Mouse (Mus musculus) embryonic fibroblast, embryonic 13.5 days (primary cell): Measurements from ENCODE around the gene Rpl7a.

Experiments
- CTCF ChIP-seq: IDR thresholded peaks from 2 replicates; pipeline ENCODE4 v1.5.1; 2011; ENCODE audit warnings: mild to moderate bottlenecking, control low read depth, low read length, moderate library complexity, borderline replicate concordance; ENCODE audit not compliant: insufficient read depth
- POLR2A ChIP-seq: IDR thresholded peaks from 2 replicates; pipeline ENCODE4 v1.6.1; 2011; ENCODE audit warnings: low read depth, mild to moderate bottlenecking, control low read depth, low read length, moderate library complexity

DNA sequence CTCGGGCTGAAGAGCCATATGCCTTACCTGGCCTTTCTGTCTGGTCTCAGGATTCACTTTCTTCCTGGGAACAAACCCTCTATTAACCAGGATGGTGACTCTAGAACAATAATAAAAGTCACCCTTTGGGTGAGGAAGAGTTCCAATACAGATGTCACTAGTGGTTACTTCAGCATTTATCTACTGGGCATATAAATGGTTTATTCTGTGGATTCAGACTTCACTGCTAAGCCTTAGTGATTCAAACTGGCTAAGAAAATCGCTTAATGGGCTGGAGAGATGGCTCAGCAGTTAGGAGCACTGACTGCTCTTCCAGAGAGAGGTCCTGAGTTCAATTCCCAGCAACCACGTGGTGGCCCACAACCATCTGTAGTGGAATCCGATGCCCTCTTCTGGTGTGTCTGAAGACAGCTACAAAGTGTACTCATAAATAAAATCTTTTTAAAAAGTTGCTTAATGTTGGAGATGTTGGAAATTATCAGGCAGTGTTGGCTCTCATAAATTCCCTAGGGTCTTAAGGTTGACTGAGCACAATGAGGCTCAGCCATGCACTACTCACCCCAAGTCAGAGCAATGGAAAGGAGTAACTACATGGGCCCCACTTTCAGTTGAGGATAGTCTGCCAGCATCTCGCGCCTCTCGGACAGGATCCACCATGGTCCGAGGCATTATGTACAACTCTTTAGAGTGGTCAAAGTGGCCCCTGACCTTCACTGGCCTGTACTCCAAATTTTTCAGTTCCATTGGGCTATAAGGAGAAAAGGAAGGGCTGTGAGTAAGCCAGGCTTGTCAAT is 3.8 kb downstream of the Rpl7a start:
- no peak for TF ChIP-seq CTCF
- TF ChIP-seq POLR2A, result no peak; the same call in 1 of the 2 replicates
